Mouse (Mus musculus): ENCODE measurements at regions not wholly inside any gene's neighbourhood (a gene's known extent, or its start where the extent isn't known, plus 50 kb on each side); places are given as distances from the start of the nearest gene placed in this dataset.

GRCm38 (mm10) chr6:117275915-117276314 is 107.6 kb downstream of the Cxcl12 start:
- 86% methylated on average over 5 of the region's 5 CpGs for WGBS
- DNase-seq (ENCODE audit: low read depth, low spot score), result no peak

DNA sequence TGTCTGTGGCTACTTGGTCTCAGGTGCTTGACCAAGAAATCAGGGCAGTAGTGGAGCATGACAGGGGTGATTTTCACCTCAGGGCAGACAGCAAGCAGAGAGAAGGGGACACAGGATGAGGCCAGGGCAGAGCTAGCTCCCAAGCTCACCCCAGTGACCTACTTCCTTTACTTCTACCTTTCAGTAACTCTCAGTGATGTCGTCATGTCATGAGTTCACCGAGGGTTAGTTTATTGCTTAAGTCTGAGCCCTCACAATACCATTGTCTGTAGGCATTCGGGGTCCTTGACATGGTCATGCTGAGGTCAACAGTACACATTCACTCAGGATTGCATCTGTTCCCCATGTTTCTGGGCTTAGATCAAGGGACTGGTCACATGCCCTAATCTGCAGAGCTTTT is 108.5 kb downstream of the Cxcl12 start:
- WGBS, result 57% methylated on average over 3 of the region's 3 CpGs
- DNase-seq (ENCODE audit: low read depth, low spot score), result no peak

DNA sequence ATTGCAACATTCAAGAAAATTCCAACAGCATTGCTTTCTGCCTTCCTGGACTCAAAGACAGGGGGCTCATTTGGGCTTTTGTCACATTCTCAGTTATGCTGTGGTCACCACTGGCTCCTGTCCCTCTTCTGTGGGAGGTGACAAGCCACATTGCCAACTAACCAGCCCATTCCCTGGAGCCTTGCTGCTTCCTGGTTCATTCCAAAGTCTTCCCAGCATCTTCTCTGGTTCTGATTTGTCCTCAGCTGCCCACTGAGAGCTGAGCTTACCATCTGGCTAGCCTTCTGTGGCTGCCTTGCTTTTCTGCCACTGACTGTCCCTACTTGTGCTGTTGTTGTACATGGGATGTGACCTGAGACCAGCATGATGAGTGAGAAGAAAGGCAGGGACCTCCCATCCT is 111.0 kb downstream of the Cxcl12 start:
- no peak for DNase-seq (ENCODE audit: low read depth, low spot score)

DNA sequence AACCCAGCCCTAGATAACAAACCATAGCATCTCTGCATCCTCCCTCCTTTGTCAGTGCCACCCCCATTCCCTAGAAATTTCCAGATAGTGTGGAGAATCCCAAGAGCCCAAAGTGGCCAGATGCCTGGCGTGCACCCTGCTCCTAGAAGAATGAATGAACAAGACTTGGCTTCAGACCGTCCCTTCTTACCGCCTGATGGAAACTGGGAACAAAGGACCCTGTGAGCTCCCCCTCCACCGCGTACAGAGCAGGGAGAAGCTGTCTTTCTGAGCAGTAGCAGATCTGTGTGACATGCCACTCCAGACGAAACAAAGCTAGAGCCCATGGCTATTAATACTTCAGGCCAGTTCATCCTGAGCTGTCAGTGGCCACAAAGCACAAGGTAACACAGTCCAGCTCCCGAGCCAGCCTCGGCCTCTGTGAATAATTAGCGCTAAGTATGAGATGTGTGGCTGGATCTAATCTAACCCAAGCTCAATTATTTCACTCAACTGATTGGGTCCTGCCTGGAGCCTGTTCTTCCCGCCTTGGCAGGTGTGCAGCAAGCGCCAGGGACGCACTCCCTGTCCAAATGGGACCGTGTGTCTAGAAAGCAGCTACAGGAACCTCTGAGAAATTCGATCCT is 111.6 kb downstream of the Cxcl12 start:
- 71% methylated on average over 14 of the region's 14 CpGs for WGBS
- DNase-seq (ENCODE audit: low read depth, low spot score), result no peak

DNA sequence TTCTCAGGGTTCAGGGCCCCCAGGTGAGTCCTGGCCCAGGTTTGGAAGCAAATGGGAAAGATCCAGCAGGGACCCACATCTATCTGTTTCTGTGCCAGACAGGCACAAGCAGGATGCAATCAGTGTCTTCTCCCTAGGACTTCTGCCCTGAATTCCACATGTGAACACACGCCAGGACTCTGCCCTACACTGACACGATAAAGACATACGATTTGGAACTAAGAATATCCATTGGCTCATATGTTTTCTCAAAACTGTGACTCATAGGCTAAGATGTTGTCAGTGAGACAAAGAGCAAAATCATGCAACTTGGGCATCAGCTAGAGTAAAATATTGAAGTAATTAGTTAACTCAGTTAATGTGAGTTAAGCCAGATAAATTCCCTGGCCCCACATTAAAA is 112.6 kb downstream of the Cxcl12 start:
- WGBS, result 85% methylated on average over 3 of the region's 3 CpGs

GRCm38 (mm10) chr6:117283616-117284015 is 115.3 kb downstream of the Cxcl12 start:
- 74% methylated on average over 3 of the region's 3 CpGs for WGBS
- no peak for DNase-seq (ENCODE audit: low read depth, low spot score)

More for the DNA sequence above, 112.6 kb downstream of the Cxcl12 start:
- no peak for DNase-seq (ENCODE audit: low read depth, low spot score)

DNA sequence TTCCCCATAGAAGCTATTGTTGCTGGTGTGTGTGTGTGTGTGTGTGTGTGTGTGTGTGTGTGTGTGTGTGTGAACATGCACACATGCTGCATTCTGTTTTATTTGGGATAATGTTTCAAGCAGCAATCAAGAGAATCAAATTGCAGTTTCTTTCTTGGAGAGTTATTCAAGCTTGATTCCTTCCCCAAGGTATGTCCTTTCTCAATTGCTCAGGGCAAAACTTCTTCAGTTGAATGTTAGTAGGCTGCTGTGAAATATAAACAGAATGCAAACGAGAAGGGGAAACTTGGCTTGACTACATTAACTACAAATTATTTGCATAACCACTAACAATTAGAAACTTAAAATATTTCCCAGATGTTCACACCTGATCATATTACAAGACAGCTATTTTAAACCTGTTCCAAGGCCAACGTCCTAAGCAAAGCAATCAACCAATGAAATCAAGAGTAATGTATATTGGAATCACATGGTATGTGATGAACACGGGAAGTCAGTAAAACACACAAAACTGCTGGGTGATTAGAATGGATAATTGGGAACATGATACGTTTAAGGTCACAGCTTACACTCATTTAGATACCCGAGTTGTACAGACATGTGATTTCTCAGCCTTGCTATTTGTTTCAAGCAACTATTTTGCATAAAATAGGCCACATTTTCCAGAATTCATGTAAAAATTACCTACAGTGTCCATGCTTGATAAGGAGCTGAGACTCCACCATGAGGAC is 116.2 kb downstream of the Cxcl12 start:
- no peak for DNase-seq (ENCODE audit: low read depth, low spot score)
- 68% methylated on average over 5 of the region's 5 CpGs for WGBS

DNA sequence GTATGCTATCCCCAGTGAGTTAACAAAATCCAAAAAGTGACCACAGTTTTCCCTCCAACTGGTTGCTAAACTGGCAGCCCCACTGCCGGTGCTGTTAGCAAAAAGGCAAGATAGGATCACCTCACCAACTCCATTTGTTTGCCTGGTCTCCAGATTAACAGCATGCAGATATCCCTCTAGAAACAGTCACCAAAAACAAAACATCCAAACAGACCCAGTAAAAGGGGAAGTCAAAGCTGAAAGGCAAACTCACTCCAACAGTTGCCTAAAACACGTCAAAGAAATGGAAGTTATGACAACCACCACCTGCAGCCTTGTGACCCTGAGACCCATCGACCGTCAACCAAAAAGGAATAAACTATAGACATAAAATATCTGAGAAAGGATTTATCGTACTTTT is 119.1 kb downstream of the Cxcl12 start:
- WGBS, result 77% methylated on average over 5 of the region's 5 CpGs
- DNase-seq (ENCODE audit: low read depth, low spot score), result no peak

- WGBS, result 55% methylated on average over 9 of the region's 9 CpGs
- DNase-seq (ENCODE audit: low read depth, low spot score), result no peak
These were observed 125.6 kb downstream of the Cxcl12 start for GRCm38 (mm10) chr6:117293780-117294465.

- DNase-seq (ENCODE audit: low read depth, low spot score), result peak; percentile 45
- 29% methylated on average over 2 of the region's 2 CpGs for WGBS
These were observed 129.6 kb downstream of the Cxcl12 start for GRCm38 (mm10) chr6:117297918-117298317.

DNA sequence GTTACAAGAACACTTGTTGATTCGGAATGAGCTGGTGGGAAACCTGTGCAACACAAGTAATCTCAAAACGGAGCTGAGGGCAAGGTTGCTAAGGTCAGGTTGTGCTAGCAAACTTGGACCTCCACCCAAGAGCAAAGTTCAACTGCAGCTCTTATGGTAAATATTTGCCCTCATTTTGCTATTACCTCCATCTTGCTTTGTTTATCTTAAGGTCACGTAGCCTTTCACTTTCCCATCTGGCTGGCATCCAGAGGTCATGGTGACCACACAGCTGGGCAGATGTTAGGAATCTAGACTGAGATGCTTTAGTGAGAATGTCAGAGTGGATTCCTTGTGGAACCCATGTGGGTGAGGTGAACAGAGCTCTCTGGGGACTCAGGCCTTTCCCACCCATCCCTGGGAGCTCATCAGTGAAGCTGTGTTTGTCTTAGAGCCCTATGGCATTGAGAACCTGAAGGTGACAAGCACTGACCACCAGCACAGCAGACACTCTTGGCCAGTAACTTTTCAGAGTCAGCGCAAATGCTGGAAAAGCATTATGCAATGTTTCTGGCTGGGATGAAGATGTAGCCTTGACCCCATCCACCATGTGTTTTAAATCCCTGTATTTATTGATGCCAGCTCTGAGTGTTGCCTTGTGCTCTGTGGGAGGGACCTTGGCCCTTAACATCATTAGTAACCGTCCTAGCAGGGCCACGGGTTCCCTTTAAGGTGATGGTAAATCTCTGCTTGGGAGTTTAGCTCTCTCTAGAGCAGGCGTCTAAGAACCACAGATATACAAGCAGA is 131.4 kb downstream of the Cxcl12 start:
- DNase-seq (ENCODE audit: low read depth, low spot score), result peak; percentile 51
- WGBS, result 49% methylated on average over 7 of the region's 7 CpGs

- WGBS, result 59% methylated on average over 5 of the region's 5 CpGs
- DNase-seq (ENCODE audit: low read depth, low spot score), result no peak
These were observed 135.0 kb downstream of the Cxcl12 start for GRCm38 (mm10) chr6:117303361-117303760.

GRCm38 (mm10) chr6:117305736-117306250 is 137.5 kb downstream of the Cxcl12 start:
- 74% methylated on average over 4 of the region's 4 CpGs for WGBS
- no peak for DNase-seq (ENCODE audit: low read depth, low spot score)

DNA sequence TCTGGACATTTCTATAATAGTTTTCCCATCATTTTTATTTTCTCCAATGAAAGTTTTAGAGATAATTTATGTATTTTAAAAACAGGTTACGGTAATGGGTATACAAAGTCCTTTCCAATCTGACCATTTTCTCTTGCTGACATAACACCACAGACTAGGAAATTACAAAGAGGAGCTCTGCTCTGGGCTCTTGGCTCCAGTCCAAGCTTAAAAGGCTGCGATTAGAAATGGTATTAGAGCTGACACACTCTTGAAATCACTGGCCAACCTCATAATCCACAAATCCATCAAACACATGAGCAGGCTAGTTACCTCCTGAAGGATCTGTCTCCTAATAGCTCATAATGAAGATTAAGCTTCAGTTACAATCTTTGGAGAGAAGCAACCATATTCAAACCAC is 140.3 kb downstream of the Cxcl12 start:
- no peak for DNase-seq (ENCODE audit: low read depth, low spot score)
- 62% methylated on average over 2 of the region's 2 CpGs for WGBS

DNA sequence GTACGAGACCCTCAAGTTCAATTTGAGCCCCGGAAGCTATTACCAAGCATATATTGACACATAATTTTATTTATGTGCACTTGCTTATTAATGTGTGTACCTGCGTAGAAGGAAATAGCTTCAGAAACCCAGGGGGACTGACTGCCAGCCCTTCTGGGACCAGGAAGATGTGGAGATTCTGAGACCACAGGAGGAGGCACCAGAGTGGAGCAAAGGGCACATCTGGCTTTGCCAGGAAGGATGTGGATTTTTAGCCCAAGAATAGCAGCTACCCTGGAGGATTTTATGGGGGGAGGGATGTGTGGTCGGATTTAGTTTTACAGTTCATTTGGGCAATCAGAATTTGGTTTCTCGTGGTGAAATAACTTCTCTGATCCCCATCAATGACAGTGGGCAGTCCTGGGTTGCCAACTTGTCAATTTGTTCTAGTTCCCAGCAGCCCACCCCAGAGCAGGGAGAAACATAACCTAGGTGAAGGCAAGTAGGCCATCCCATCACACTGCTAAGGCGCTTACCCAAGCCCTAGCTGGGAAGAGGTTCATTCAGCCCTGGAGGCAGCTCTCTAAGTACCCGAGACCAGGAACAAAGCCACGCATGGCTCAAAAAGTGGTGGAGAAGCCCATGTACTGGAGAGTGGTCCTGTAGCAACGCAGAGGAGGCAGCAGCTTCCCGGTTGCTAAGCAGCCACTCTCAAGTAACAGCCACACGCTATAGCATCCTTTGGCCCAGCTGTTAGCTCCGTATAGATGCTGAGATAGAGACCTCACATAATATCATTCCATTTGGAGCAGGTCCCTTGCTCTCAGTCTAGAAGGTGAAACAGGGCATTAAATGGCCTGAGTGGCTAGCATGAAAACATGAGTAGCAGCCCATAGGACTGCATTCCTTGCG is 144.8 kb downstream of the Cxcl12 start:
- 78% methylated on average over 13 of the region's 13 CpGs for WGBS
- no peak for DNase-seq (ENCODE audit: low read depth, low spot score)

GRCm38 (mm10) chr6:117313944-117314566 is 145.7 kb downstream of the Cxcl12 start:
- 56% methylated on average over 6 of the region's 6 CpGs for whole genome bisulfite sequencing
- DNase-seq (ENCODE audit: low read depth, low spot score), result no peak

GRCm38 (mm10) chr6:117323301-117323700 is 155.0 kb downstream of the Cxcl12 start:
- no peak for DNase-seq (ENCODE audit: low read depth, low spot score)

GRCm38 (mm10) chr6:117323850-117324249 is 155.5 kb downstream of the Cxcl12 start:
- no peak for DNase-seq (ENCODE audit: low read depth, low spot score)
- 44% methylated on average over 3 of the region's 3 CpGs for WGBS
